Mouse (Mus musculus) embryonic facial prominence, embryonic 13.5 days (tissue): ENCODE data around the gene Psmd1. TPM values are rescaled to one million over a fixed set of nuclear protein-coding genes. Genes with fewer than 3 reads are reported as not detected.

Experiments used
- ATAC-seq: fragments of 200-750 bp; cut with Nextera tagmentation; 2 replicates; pipeline ENCODE4 v1.8.0; 2017; ENCODE audit warnings: low read depth; ENCODE audit not compliant: insufficient number of reproducible peaks, insufficient read depth, low FRiP score, low TSS enrichment
- H3K27ac ChIP-seq: fragments of 300-500 bp; sonication (generic); 2 replicates; pipeline ENCODE4 v1.5.1; 2015; ENCODE audit warnings: moderate library complexity, mild to moderate bottlenecking, inconsistent platforms
- H3K27me3 ChIP-seq: fragments of 300-500 bp; sonication (generic); 2 replicates; pipeline ENCODE4 v1.6.1; 2015; ENCODE audit warnings: mild to moderate bottlenecking, inconsistent platforms
- H3K36me3 ChIP-seq: fragments of 300-500 bp; sonication (generic); 2 replicates; pipeline ENCODE4 v1.6.1; 2015; ENCODE audit warnings: mild to moderate bottlenecking, inconsistent platforms
- H3K4me1 ChIP-seq: fragments of 300-500 bp; sonication (generic); 2 replicates; pipeline ENCODE4 v1.6.1; 2015; ENCODE audit warnings: inconsistent platforms
- H3K4me2 ChIP-seq: fragments of 300-500 bp; sonication (generic); 2 replicates; pipeline ENCODE4 v1.6.1; 2015; ENCODE audit warnings: moderate library complexity, mild to moderate bottlenecking, inconsistent platforms
- H3K4me3 ChIP-seq: fragments of 300-500 bp; sonication (generic); 2 replicates; pipeline ENCODE4 v1.5.1; 2015; ENCODE audit warnings: mild to moderate bottlenecking, inconsistent platforms
- H3K9ac ChIP-seq: fragments of 300-500 bp; sonication (generic); 2 replicates; pipeline ENCODE4 v1.6.1; 2015; ENCODE audit warnings: mild to moderate bottlenecking, inconsistent platforms
- H3K9me3 ChIP-seq: fragments of 300-500 bp; sonication (generic); 2 replicates; pipeline ENCODE4 v1.6.1; 2016; ENCODE audit warnings: inconsistent platforms
- WGBS: fragments of 180-500 bp; shearing (Covaris S2); methylation state at CpG from one replicate; pipeline ENCODE4 v1.1.7; 2015; ENCODE audit warnings: mixed read lengths; 5-methylcytosine and 5-hydroxymethylcytosine counted together
- polyA plus RNA-seq: library from polyadenylated mRNA; unstranded; fragments of >200 nt; fragmentation: Nextera tagmentation; extraction: Ambion mirVana; gene quantifications from 2 replicates; pipeline ENCODE4 v1.2.1, GENCODE M21; 2015

Gene Psmd1
- polyA plus RNA-seq, 1 experiment from 2014 or later: 161 TPM

GRCm38 (mm10) chr1:86094413-86094812 lies 30.2 kb downstream of the Psmd1 start:
- Histone ChIP-seq H3K9ac (no peak overlapping the region), H3K9me3 (no peaks in the 10 kb centered on the region), H3K27ac (no peak overlapping the region), H3K4me1 (no peaks in the 10 kb centered on the region), H3K4me3 (no peak overlapping the region), H3K27me3 (no peaks in the 10 kb centered on the region), H3K36me3 (peaks cover 75% of the 10 kb centered on the region), H3K4me2 (no peak overlapping the region)
- ATAC-seq: no peak
- WGBS: 85% methylated on average over 7 of the region's 7 CpGs

GRCm38 (mm10) chr1:86105054-86105453 lies 40.9 kb downstream of the Psmd1 start:
- no peak for ATAC-seq
- H3K4me2 ChIP-seq: no peak overlapping the region

GRCm38 (mm10) chr1:86111779-86112178 lies 47.6 kb downstream of the Psmd1 start, which contains the start of gene Htr2b:
Gene Htr2b (minus strand): TSS chr1:86111970.
- H3K4me2 ChIP-seq: no peak within 1 kb of the TSS
- ATAC-seq: no peak
- H3K27me3 ChIP-seq: no peaks in the 10 kb centered on the region
- H3K9me3 ChIP-seq: no peaks in the 10 kb centered on the region
- WGBS: 60% methylated on average over 6 of the region's 6 CpGs
- H3K27ac ChIP-seq: no peak within 1 kb of the TSS
- H3K9ac ChIP-seq: no peak within 1 kb of the TSS
- no peak within 1 kb of the TSS for H3K4me3 ChIP-seq
- H3K4me1 ChIP-seq: no peaks in the 10 kb centered on the region
- H3K36me3 ChIP-seq: peaks cover 22% of the 10 kb centered on the region

More at GRCm38 (mm10) chr1:86105054-86105453, 40.9 kb downstream of the Psmd1 start:
- peaks cover 13% of the 10 kb centered on the region for H3K36me3 ChIP-seq
- no peaks in the 10 kb centered on the region for H3K9me3 ChIP-seq
- H3K27ac ChIP-seq: no peak overlapping the region
- H3K4me1 ChIP-seq: no peaks in the 10 kb centered on the region
- no peak overlapping the region for H3K9ac ChIP-seq
- WGBS: 96% methylated on average over 1 of the region's 1 CpGs
- H3K27me3 ChIP-seq: no peaks in the 10 kb centered on the region
- H3K4me3 ChIP-seq: no peak overlapping the region

GRCm38 (mm10) chr1:86114141-86114540 lies 50.0 kb downstream of the Psmd1 start:
- H3K36me3 ChIP-seq: peaks cover 34% of the 10 kb centered on the region
- H3K27ac ChIP-seq: no peak overlapping the region
- no peak overlapping the region for H3K9ac ChIP-seq
- H3K4me3 ChIP-seq: no peak overlapping the region
- H3K27me3 ChIP-seq: no peaks in the 10 kb centered on the region
- no peaks in the 10 kb centered on the region for H3K9me3 ChIP-seq
- no peak for ATAC-seq
- no peaks in the 10 kb centered on the region for H3K4me1 ChIP-seq
- 91% methylated on average over 3 of the region's 3 CpGs for WGBS
- no peak overlapping the region for H3K4me2 ChIP-seq

- H3K27ac ChIP-seq: no peak overlapping the region
- H3K4me1 ChIP-seq: no peaks in the 10 kb centered on the region
- WGBS: 91% methylated on average over 4 of the region's 4 CpGs
- no peak overlapping the region for H3K4me2 ChIP-seq
- no peaks in the 10 kb centered on the region for H3K9me3 ChIP-seq
- no peak overlapping the region for H3K4me3 ChIP-seq
- peaks cover 57% of the 10 kb centered on the region for H3K36me3 ChIP-seq
- no peaks in the 10 kb centered on the region for H3K27me3 ChIP-seq
- ATAC-seq: no peak
- H3K9ac ChIP-seq: no peak overlapping the region
Observed at GRCm38 (mm10) chr1:86119549-86119948, 55.4 kb downstream of the Psmd1 start.

GRCm38 (mm10) chr1:86126036-86126435 lies 61.8 kb downstream of the Psmd1 start:
- Histone ChIP-seq H3K36me3 (peaks cover 68% of the 10 kb centered on the region), H3K27ac (no peak overlapping the region), H3K4me1 (no peaks in the 10 kb centered on the region), H3K9me3 (no peaks in the 10 kb centered on the region), H3K4me2 (no peak overlapping the region), H3K4me3 (no peak overlapping the region), H3K9ac (no peak overlapping the region), H3K27me3 (no peaks in the 10 kb centered on the region)
- WGBS: 95% methylated on average over 2 of the region's 2 CpGs
- ATAC-seq: no peak

- Histone ChIP-seq H3K9ac (no peak within 1 kb of the TSS), H3K36me3 (peaks cover 79% of the 10 kb centered on the region), H3K27me3 (no peaks in the 10 kb centered on the region), H3K4me1 (no peaks in the 10 kb centered on the region), H3K27ac (no peak within 1 kb of the TSS), H3K9me3 (no peaks in the 10 kb centered on the region), H3K4me2 (no peak within 1 kb of the TSS), H3K4me3 (no peak within 1 kb of the TSS)
- ATAC-seq: no peak
- WGBS: 96% methylated on average over 4 of the region's 4 CpGs
Observed at GRCm38 (mm10) chr1:86133337-86133736, 69.2 kb downstream of the Psmd1 start, which contains the start of gene Gm21972. Gene Gm21972 (plus strand): TSS chr1:86133637.

- H3K36me3 ChIP-seq: peaks cover 79% of the 10 kb centered on the region
- WGBS: 82% methylated on average over 6 of the region's 6 CpGs
- no peak for ATAC-seq
Observed at GRCm38 (mm10) chr1:86135315-86135714, 71.1 kb downstream of the Psmd1 start.

GRCm38 (mm10) chr1:86141081-86141480 lies 76.9 kb downstream of the Psmd1 start:
- peaks cover 58% of the 10 kb centered on the region for H3K36me3 ChIP-seq
- 89% methylated on average over 3 of the region's 3 CpGs for WGBS
- H3K4me3 ChIP-seq: no peak overlapping the region
- H3K4me1 ChIP-seq: no peaks in the 10 kb centered on the region
- H3K4me2 ChIP-seq: no peak overlapping the region
- no peaks in the 10 kb centered on the region for H3K27me3 ChIP-seq
- no peak overlapping the region for H3K9ac ChIP-seq
- H3K27ac ChIP-seq: no peak overlapping the region
- no peaks in the 10 kb centered on the region for H3K9me3 ChIP-seq
- no peak for ATAC-seq

More at GRCm38 (mm10) chr1:86135315-86135714, 71.1 kb downstream of the Psmd1 start:
- Histone ChIP-seq H3K9ac (no peak overlapping the region), H3K4me2 (no peak overlapping the region), H3K9me3 (no peaks in the 10 kb centered on the region), H3K4me3 (no peak overlapping the region), H3K4me1 (no peaks in the 10 kb centered on the region), H3K27me3 (no peaks in the 10 kb centered on the region), H3K27ac (no peak overlapping the region)

- H3K4me3 ChIP-seq: no peak overlapping the region
- WGBS: 80% methylated on average over 4 of the region's 4 CpGs
- no peak overlapping the region for H3K9ac ChIP-seq
- no peaks in the 10 kb centered on the region for H3K27me3 ChIP-seq
- ATAC-seq: no peak
- H3K4me1 ChIP-seq: no peaks in the 10 kb centered on the region
- H3K4me2 ChIP-seq: no peak overlapping the region
- H3K9me3 ChIP-seq: no peaks in the 10 kb centered on the region
- H3K36me3 ChIP-seq: peaks cover 40% of the 10 kb centered on the region
- H3K27ac ChIP-seq: no peak overlapping the region
Observed at GRCm38 (mm10) chr1:86143165-86143564, 79.0 kb downstream of the Psmd1 start.

- H3K9ac ChIP-seq: no peak overlapping the region
- no peaks in the 10 kb centered on the region for H3K27me3 ChIP-seq
- 73% methylated on average over 21 of the region's 21 CpGs for WGBS
Observed at GRCm38 (mm10) chr1:86144001-86144944, 80.1 kb downstream of the Psmd1 start.

GRCm38 (mm10) chr1:86146293-86146692 lies 82.1 kb downstream of the Psmd1 start:
- Histone ChIP-seq H3K4me1 (no peaks in the 10 kb centered on the region), H3K27me3 (no peaks in the 10 kb centered on the region), H3K4me2 (no peak overlapping the region), H3K36me3 (peaks cover 13% of the 10 kb centered on the region), H3K4me3 (no peak overlapping the region), H3K9ac (no peak overlapping the region), H3K27ac (no peak overlapping the region), H3K9me3 (no peaks in the 10 kb centered on the region)
- no peak for ATAC-seq
- WGBS: 71% methylated on average over 5 of the region's 5 CpGs

More at GRCm38 (mm10) chr1:86144001-86144944, 80.1 kb downstream of the Psmd1 start:
- Histone ChIP-seq H3K27ac (no peak overlapping the region), H3K36me3 (peaks cover 29% of the 10 kb centered on the region), H3K4me1 (no peaks in the 10 kb centered on the region), H3K9me3 (no peaks in the 10 kb centered on the region), H3K4me2 (no peak overlapping the region), H3K4me3 (no peak overlapping the region)
- no peak for ATAC-seq
